Mouse (Mus musculus): ENCODE results near the gene Rapgef6. TPM values are rescaled to one million over a fixed set of nuclear protein-coding genes. Genes with fewer than 3 reads are reported as not detected.

The Rapgef6 gene
- polyA plus RNA-seq, 1 experiment: 47.2 TPM

DNA sequence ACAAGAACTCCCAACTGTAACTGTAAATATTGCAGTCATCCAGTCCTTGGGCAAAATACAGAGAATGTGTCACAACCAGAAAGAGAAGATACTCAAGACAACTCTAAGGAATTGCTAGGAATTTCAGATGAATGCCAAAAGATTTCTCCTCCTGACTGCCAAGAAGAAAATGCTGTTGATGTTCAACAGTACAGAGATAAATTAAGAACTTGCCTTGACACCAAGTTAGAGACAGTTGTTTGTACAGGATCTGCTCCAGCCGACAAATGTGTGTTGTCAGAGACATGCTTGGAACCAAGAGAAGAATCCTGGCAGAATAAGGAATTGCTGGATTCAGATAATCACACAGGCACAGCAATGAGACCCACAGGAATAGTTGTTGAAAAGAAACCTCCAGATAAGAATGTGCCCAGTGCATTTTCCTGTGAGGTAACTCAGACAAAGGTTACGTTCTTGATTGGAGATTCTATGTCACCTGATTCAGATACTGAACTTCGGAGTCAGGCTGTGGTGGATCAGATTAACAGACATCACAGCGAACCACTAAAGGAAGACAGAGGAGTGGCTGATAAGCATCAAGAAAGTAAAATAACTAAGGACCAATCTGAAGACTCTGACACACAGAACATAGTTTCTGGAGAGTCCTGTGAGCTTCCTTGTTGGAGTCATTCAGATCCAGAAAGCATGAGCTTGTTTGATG, 20.0 kb upstream of the Rapgef6 start:
- Histone ChIP-seq H3K4me3 (ENCODE audit: extremely low read depth, insufficient read depth, insufficient read length) (no peak overlapping the region), H3K4me1 (ENCODE audit: control insufficient read depth, insufficient read depth, insufficient read length) (no peaks in the 10 kb centered on the region), H3K27me3 (ENCODE audit: control insufficient read depth, insufficient read depth, low read length) (no peaks in the 10 kb centered on the region), H3K36me3 (ENCODE audit: control insufficient read depth, insufficient read depth, low read length) (peaks cover 19% of the 10 kb centered on the region), H3K27ac (ENCODE audit: insufficient read depth, low read length) (no peak overlapping the region)
- DNase-seq (ENCODE audit: low read depth in 1 of 2, low spot score in 2 of 2): no peak
- no peak for TF ChIP-seq CTCF (IDR thresholded peaks at IDR 0.05; ENCODE audit: extremely low read depth, insufficient read depth, insufficient read length, insufficient replicate concordance)
- no peak for TF ChIP-seq POLR2A (IDR thresholded peaks at IDR 0.05; ENCODE audit: low read depth, low read length)
- 83% methylated on average over 4 of the region's 4 CpGs for WGBS

- H3K27me3 ChIP-seq (ENCODE audit: control insufficient read depth, insufficient read depth, low read length): no peaks in the 10 kb centered on the region
- H3K4me1 ChIP-seq (ENCODE audit: control insufficient read depth, insufficient read depth, insufficient read length): no peaks in the 10 kb centered on the region
- no peak for TF ChIP-seq POLR2A (IDR thresholded peaks at IDR 0.05; ENCODE audit: low read depth, low read length)
- no peak for TF ChIP-seq CTCF (IDR thresholded peaks at IDR 0.05; ENCODE audit: extremely low read depth, insufficient read depth, insufficient read length, insufficient replicate concordance)
- no peak overlapping the region for H3K4me3 ChIP-seq (ENCODE audit: extremely low read depth, insufficient read depth, insufficient read length)
- no peak overlapping the region for H3K27ac ChIP-seq (ENCODE audit: insufficient read depth, low read length)
- DNase-seq (ENCODE audit: low read depth in 1 of 2, low spot score in 2 of 2): no peak
- H3K36me3 ChIP-seq (ENCODE audit: control insufficient read depth, insufficient read depth, low read length): peaks cover 11% of the 10 kb centered on the region
These were observed 9.1 kb upstream of the Rapgef6 start for GRCm38 (mm10) chr11:54513584-54513983.

DNA sequence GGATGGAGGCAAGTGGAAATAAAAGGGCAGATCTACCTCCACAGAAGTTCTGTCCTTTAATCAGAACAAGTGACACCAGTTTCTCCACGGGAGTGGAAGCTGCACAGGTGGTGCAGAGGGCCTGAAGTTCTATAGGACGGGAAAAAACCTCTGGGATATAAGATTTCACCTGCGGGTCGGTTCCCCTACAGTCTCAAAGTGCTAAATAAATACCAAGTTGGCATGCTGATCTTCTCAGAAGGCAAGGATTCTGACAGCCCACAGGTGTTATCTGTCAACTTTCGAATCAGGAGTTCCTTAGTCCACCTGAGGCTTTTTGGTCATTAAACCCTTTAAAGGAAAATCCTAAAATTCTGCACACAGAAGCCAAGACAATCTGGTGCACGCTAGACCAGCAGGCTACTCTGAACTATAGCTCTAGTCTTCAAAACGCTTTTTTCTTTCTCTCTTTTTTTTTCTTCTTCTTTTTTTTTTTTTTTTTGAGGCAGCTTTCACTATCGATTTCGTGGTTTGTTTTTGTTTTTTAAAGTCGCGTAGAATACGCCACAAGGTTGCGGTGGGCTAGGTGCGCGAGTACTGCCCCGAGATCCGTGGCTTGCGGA, 619 bp upstream of the Rapgef6 start:
- H3K27me3 ChIP-seq (ENCODE audit: control insufficient read depth, insufficient read depth, low read length): no peaks in the 10 kb centered on the region
- peak in 1 of 2 experiments; percentile 5 for DNase-seq (ENCODE audit: low read depth in 1 of 2, low spot score in 2 of 2)
- H3K36me3 ChIP-seq (ENCODE audit: control insufficient read depth, insufficient read depth, low read length): no peaks in the 10 kb centered on the region
- peak overlapping the region; percentile 93 for H3K27ac ChIP-seq (ENCODE audit: insufficient read depth, low read length)
- 1% methylated on average over 18 of the region's 18 CpGs for WGBS
- peak overlapping the region; percentile 72 for H3K4me3 ChIP-seq (ENCODE audit: extremely low read depth, insufficient read depth, insufficient read length)
- TF ChIP-seq POLR2A (IDR thresholded peaks at IDR 0.05; ENCODE audit: low read depth, low read length): peak; percentile 60
- TF ChIP-seq CTCF (IDR thresholded peaks at IDR 0.05; ENCODE audit: extremely low read depth, insufficient read depth, insufficient read length, insufficient replicate concordance): no peak
- H3K4me1 ChIP-seq (ENCODE audit: control insufficient read depth, insufficient read depth, insufficient read length): peaks cover 17% of the 10 kb centered on the region

DNA sequence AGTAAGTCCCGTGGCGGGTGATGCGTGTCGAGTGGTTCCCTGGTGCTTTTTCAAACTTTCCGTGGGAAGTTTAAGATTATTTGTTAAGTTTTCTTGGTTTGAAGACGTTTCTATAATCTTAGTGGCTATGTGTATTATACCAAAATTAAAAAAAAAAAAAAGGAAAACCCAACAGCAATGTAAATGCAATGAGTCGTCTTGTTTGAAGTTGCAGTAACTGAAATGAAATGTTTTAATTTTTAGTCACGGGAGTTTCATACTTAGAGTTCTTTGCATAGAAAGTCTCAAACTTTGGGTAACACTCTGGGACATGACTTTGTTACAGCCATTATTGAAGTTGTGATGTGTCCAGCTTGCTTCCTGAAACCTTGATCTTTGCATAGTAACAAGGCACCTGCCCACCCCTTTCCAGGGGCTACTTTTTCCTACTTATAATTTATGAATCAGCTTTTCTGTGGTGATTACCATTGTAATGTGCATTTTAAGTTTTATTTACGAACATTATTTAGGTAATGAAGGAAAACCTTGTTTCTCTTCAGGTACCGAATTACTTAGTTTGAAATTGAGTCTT, 869 bp downstream of the Rapgef6 start:
- TF ChIP-seq POLR2A (IDR thresholded peaks at IDR 0.05; ENCODE audit: low read depth, low read length) (no peak), CTCF (IDR thresholded peaks at IDR 0.05; ENCODE audit: extremely low read depth, insufficient read depth, insufficient read length, insufficient replicate concordance) (no peak)
- H3K27me3 ChIP-seq (ENCODE audit: control insufficient read depth, insufficient read depth, low read length): no peaks in the 10 kb centered on the region
- peak overlapping the region; percentile 89 for H3K4me3 ChIP-seq (ENCODE audit: extremely low read depth, insufficient read depth, insufficient read length)
- WGBS: 4% methylated on average over 10 of the region's 10 CpGs
- no peaks in the 10 kb centered on the region for H3K36me3 ChIP-seq (ENCODE audit: control insufficient read depth, insufficient read depth, low read length)
- no peak for DNase-seq (ENCODE audit: low read depth in 1 of 2, low spot score in 2 of 2)
- H3K27ac ChIP-seq (ENCODE audit: insufficient read depth, low read length): peak overlapping the region; percentile 99
- peaks cover 25% of the 10 kb centered on the region for H3K4me1 ChIP-seq (ENCODE audit: control insufficient read depth, insufficient read depth, insufficient read length)

DNA sequence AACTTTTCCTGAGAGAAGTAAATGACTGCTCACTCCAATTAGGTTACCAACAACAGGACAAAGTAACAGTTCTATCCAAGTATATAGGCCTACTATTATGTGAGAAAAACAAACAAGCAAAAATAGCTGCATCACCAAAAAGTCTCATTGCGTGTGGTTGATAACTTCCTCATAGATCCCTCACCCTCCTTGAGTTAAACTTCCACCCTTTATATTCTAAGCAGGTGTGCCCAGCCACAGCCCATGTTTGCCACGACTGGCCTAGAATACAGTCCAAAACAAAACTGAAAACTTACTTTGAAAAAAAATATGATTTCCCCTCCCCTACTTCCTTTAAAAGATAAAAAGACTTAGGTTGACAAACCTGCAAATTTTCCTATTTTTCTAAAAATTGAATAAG, 5.4 kb downstream of the Rapgef6 start:
- 6% methylated on average over 2 of the region's 2 CpGs for WGBS
- peaks cover 20% of the 10 kb centered on the region for H3K4me1 ChIP-seq (ENCODE audit: control insufficient read depth, insufficient read depth, insufficient read length)
- no peak overlapping the region for H3K4me3 ChIP-seq (ENCODE audit: extremely low read depth, insufficient read depth, insufficient read length)
- H3K27me3 ChIP-seq (ENCODE audit: control insufficient read depth, insufficient read depth, low read length): no peaks in the 10 kb centered on the region
- H3K36me3 ChIP-seq (ENCODE audit: control insufficient read depth, insufficient read depth, low read length): no peaks in the 10 kb centered on the region
- TF ChIP-seq CTCF (IDR thresholded peaks at IDR 0.05; ENCODE audit: extremely low read depth, insufficient read depth, insufficient read length, insufficient replicate concordance) (no peak), POLR2A (IDR thresholded peaks at IDR 0.05; ENCODE audit: low read depth, low read length) (no peak)
- DNase-seq (ENCODE audit: low read depth in 1 of 2, low spot score in 2 of 2): no peak
- no peak overlapping the region for H3K27ac ChIP-seq (ENCODE audit: insufficient read depth, low read length)

GRCm38 (mm10) chr11:54530391-54530790, 7.7 kb downstream of the Rapgef6 start:
- no peak for DNase-seq (ENCODE audit: low read depth in 1 of 2, low spot score in 2 of 2)
- TF ChIP-seq CTCF (IDR thresholded peaks at IDR 0.05; ENCODE audit: extremely low read depth, insufficient read depth, insufficient read length, insufficient replicate concordance) (no peak), POLR2A (IDR thresholded peaks at IDR 0.05; ENCODE audit: low read depth, low read length) (no peak)
- peaks cover 15% of the 10 kb centered on the region for H3K4me1 ChIP-seq (ENCODE audit: control insufficient read depth, insufficient read depth, insufficient read length)
- no peaks in the 10 kb centered on the region for H3K27me3 ChIP-seq (ENCODE audit: control insufficient read depth, insufficient read depth, low read length)
- H3K4me3 ChIP-seq (ENCODE audit: extremely low read depth, insufficient read depth, insufficient read length): no peak overlapping the region
- WGBS: 82% methylated on average over 1 of the region's 1 CpGs
- H3K27ac ChIP-seq (ENCODE audit: insufficient read depth, low read length): no peak overlapping the region
- H3K36me3 ChIP-seq (ENCODE audit: control insufficient read depth, insufficient read depth, low read length): no peaks in the 10 kb centered on the region

GRCm38 (mm10) chr11:54530916-54531315, 8.3 kb downstream of the Rapgef6 start:
- peaks cover 15% of the 10 kb centered on the region for H3K4me1 ChIP-seq (ENCODE audit: control insufficient read depth, insufficient read depth, insufficient read length)
- 81% methylated on average over 1 of the region's 1 CpGs for WGBS
- no peak overlapping the region for H3K27ac ChIP-seq (ENCODE audit: insufficient read depth, low read length)
- H3K36me3 ChIP-seq (ENCODE audit: control insufficient read depth, insufficient read depth, low read length): no peaks in the 10 kb centered on the region
- H3K4me3 ChIP-seq (ENCODE audit: extremely low read depth, insufficient read depth, insufficient read length): no peak overlapping the region
- DNase-seq (ENCODE audit: low read depth in 1 of 2, low spot score in 2 of 2): no peak
- TF ChIP-seq POLR2A (IDR thresholded peaks at IDR 0.05; ENCODE audit: low read depth, low read length): no peak
- TF ChIP-seq CTCF (IDR thresholded peaks at IDR 0.05; ENCODE audit: extremely low read depth, insufficient read depth, insufficient read length, insufficient replicate concordance): no peak
- H3K27me3 ChIP-seq (ENCODE audit: control insufficient read depth, insufficient read depth, low read length): no peaks in the 10 kb centered on the region

Data from spleen, adult 2 months (tissue).